Mouse (Mus musculus): ENCODE results near the gene Dnajb2. TPM values are rescaled to one million over a fixed set of nuclear protein-coding genes. Genes with fewer than 3 reads are reported as not detected.
A peak's percentile ranks its signal among the peaks of the same experiment; 100 is the strongest.
"Not testable (repeated sequence)": the region's sequence is repeated elsewhere in the genome, so short reads cannot be mapped to it uniquely, and the experiment has no call there.

Dnajb2 gene
- polyA plus RNA-seq, 2 experiments = 12.5 to 21.1 TPM

DNA sequence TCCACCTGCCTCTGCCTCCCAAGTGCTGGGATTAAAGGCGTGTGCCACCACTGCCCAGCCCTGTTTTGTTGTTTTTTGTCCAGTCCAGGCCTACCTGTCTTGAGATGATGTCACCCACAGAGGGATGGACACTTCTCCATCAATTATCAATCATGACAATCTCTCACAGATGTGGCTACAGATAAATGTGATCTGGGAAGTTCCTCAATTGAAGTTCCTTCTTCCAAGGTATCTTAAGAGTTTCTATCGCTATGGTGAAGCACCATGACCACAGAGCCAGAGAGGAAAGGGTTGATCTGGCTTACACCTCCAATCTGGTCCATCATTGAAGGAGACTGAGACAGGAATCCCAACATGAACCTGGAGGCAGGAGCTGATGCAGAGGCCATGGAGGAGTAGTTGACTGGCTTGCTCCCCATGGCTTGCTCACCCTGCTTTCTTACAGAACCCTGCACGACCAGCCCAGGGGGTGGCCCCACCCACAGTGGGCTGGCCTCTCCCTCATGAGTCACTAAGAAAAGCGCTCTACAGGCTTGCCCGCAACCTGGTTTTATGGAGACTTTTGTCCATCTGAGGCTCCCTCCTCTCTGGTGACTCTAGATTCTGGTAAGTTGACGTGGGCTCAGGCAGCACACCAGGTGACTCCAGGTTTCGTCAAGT, 5.7 kb upstream of the Dnajb2 start:
- Histone ChIP-seq H3K27ac (no peak overlapping the region), H3K9me3 (ENCODE audit: control insufficient read depth, low read length) (no peaks in the 10 kb centered on the region), H3K36me3 (replicated peaks; ENCODE audit: control insufficient read depth, insufficient read depth, low read depth) (no peaks in the 10 kb centered on the region), H3K4me2 (ENCODE audit: low read depth) (peak overlapping the region; percentile 27; the same call in 1 of the 2 replicates), H3K27me3 (ENCODE audit: control insufficient read depth, insufficient read depth, low read length) (no peaks in the 10 kb centered on the region), H3K4me1 (replicated peaks; ENCODE audit: control insufficient read depth in 2 of 2, insufficient read depth in 2 of 2, low read length in 1 of 2) (peaks cover 38 to 61% of the 10 kb centered on the region in 2 experiments), H3K4me3 (ENCODE audit: insufficient read depth in 1 of 2, low read depth in 2 of 2, low read length in 2 of 2) (no peak overlapping the region), H3K9ac (replicated peaks) (no peak overlapping the region)
- 54% methylated on average over 7 of the region's 7 CpGs for WGBS (ENCODE audit: insufficient replicate concordance)
- no peak for DNase-seq (ENCODE audit: low read depth in 3 of 3, low spot score in 3 of 3)
- TF ChIP-seq CTCF (IDR thresholded peaks at IDR 0.05; ENCODE audit: low read depth) = no peak
- peak; percentile 39; the same call in 1 of the 2 replicates for ATAC-seq (ENCODE audit: insufficient read depth)

DNA sequence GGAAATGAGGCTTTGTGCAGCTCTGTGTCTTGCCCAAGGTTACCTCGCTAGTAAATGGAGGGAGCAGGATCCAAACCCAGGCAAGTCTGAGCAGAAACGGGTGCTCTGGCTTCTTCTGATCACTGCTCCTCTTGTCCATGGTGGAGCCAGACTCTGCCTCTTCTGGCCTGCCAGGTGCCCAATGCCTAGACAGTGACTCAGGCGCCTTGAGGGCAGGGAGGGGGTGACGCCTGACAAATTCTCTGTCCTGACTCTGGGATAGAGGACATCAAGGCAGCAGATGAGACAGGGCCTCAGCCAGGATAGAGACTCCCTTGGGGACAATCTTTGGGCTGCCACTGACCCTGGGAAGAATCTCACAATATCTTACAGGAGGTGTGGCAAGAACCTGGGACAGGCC, 5.0 kb upstream of the Dnajb2 start:
- H3K9me3 ChIP-seq (ENCODE audit: control insufficient read depth, low read length) = no peaks in the 10 kb centered on the region
- peak overlapping the region; percentile 10 for H3K27ac ChIP-seq
- DNase-seq (ENCODE audit: low read depth in 3 of 3, low spot score in 3 of 3) (no peak), ATAC-seq (ENCODE audit: insufficient read depth) (no peak)
- no peaks in the 10 kb centered on the region for H3K36me3 ChIP-seq (replicated peaks; ENCODE audit: control insufficient read depth, insufficient read depth, low read depth)
- no peak overlapping the region for H3K4me3 ChIP-seq (ENCODE audit: insufficient read depth in 1 of 2, low read depth in 2 of 2, low read length in 2 of 2)
- H3K9ac ChIP-seq (replicated peaks) = no peak overlapping the region
- WGBS (ENCODE audit: insufficient replicate concordance) = 56% methylated on average over 4 of the region's 4 CpGs
- H3K27me3 ChIP-seq (ENCODE audit: control insufficient read depth, insufficient read depth, low read length) = no peaks in the 10 kb centered on the region
- TF ChIP-seq EP300 (IDR thresholded peaks at IDR 0.05; ENCODE audit: low read depth) = no peak
- no peak for TF ChIP-seq CTCF (IDR thresholded peaks at IDR 0.05; ENCODE audit: low read depth)
- H3K4me2 ChIP-seq (ENCODE audit: low read depth) = no peak overlapping the region
- peaks cover 38 to 61% of the 10 kb centered on the region in 2 experiments for H3K4me1 ChIP-seq (replicated peaks; ENCODE audit: control insufficient read depth in 2 of 2, insufficient read depth in 2 of 2, low read length in 1 of 2)

DNA sequence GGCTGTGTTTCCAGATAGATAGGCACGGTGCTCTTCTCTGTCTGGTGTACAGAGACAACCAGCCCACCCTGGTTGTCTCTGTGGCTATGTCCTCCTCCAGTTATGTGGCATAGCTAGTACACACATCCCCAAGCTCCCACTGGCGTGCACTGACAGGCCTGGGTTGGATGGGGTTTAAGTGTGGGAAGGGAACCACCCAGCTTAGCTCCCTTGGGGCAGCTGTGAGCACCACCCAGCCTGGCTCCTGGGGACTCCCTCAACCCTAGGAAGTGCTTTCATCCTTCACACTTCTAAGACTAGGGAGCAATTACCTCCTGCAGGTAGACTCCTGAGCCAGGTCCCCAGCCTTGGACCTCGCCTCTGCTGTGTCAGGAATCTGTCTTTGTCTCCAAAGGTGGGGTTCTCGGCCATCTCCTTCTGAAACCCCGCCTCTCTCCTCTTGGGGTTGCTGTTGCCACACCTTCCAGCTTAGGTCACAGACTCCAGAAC, 4.5 kb upstream of the Dnajb2 start, which contains the start of gene A630095N17Rik:
A630095N17Rik (minus strand) TSS at position 439 of the 489 bp plus-strand sequence.
- Histone ChIP-seq H3K27ac (peak within 1 kb of the TSS; percentile 10), H3K27me3 (ENCODE audit: control insufficient read depth, insufficient read depth, low read length) (no peaks in the 10 kb centered on the region), H3K36me3 (replicated peaks; ENCODE audit: control insufficient read depth, insufficient read depth, low read depth) (no peaks in the 10 kb centered on the region), H3K4me2 (ENCODE audit: low read depth) (no peak within 1 kb of the TSS), H3K4me3 (ENCODE audit: insufficient read depth in 1 of 2, low read depth in 2 of 2, low read length in 2 of 2) (no peak within 1 kb of the TSS), H3K9me3 (ENCODE audit: control insufficient read depth, low read length) (no peaks in the 10 kb centered on the region), H3K9ac (replicated peaks) (no peak within 1 kb of the TSS), H3K4me1 (replicated peaks; ENCODE audit: control insufficient read depth in 2 of 2, insufficient read depth in 2 of 2, low read length in 1 of 2) (peaks cover 38 to 59% of the 10 kb centered on the region in 2 experiments)
- WGBS (ENCODE audit: insufficient replicate concordance) = 54% methylated on average over 5 of the region's 5 CpGs
- TF ChIP-seq CTCF (IDR thresholded peaks at IDR 0.05; ENCODE audit: low read depth) = no peak
- no peak for TF ChIP-seq EP300 (IDR thresholded peaks at IDR 0.05; ENCODE audit: low read depth)
- ATAC-seq (ENCODE audit: insufficient read depth) = no peak
- no peak for DNase-seq (ENCODE audit: low read depth in 3 of 3, low spot score in 3 of 3)

DNA sequence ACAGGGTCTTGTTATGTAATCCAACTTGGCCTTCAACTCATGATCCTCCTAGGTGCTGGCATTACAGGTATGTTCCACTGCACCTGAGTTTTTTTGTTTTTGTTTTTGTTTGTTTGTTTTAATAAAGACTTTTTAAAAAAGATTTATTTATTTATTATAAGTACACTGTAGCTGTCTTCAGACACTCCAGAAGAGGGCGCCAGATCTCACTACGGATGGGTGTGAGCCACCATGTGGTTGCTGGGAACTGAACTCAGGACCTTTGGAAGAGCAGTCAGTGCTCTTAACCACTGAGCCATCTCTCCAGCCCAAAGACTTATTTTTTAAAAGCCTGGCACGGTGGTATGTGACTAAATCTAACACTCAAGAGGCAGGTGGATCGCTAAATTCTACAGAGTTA, 3.7 kb upstream of the Dnajb2 start:
- not testable (repeated sequence) for H3K4me3 ChIP-seq (ENCODE audit: insufficient read depth in 1 of 2, low read depth in 2 of 2, low read length in 2 of 2); H3K4me2 ChIP-seq (ENCODE audit: low read depth); H3K9me3 ChIP-seq (ENCODE audit: control insufficient read depth, low read length); H3K27me3 ChIP-seq (ENCODE audit: control insufficient read depth, insufficient read depth, low read length); DNase-seq (ENCODE audit: low read depth in 3 of 3, low spot score in 3 of 3); ATAC-seq (ENCODE audit: insufficient read depth); H3K36me3 ChIP-seq (replicated peaks; ENCODE audit: control insufficient read depth, insufficient read depth, low read depth); H3K27ac ChIP-seq; H3K9ac ChIP-seq (replicated peaks)
- peaks cover 42 to 61% of the 10 kb centered on the region in 2 experiments for H3K4me1 ChIP-seq (replicated peaks; ENCODE audit: control insufficient read depth in 2 of 2, insufficient read depth in 2 of 2, low read length in 1 of 2)
- 59% methylated on average over 4 of the region's 4 CpGs for WGBS (ENCODE audit: insufficient replicate concordance)
- peak; percentile 62 for TF ChIP-seq CTCF (IDR thresholded peaks at IDR 0.05; ENCODE audit: low read depth)

DNA sequence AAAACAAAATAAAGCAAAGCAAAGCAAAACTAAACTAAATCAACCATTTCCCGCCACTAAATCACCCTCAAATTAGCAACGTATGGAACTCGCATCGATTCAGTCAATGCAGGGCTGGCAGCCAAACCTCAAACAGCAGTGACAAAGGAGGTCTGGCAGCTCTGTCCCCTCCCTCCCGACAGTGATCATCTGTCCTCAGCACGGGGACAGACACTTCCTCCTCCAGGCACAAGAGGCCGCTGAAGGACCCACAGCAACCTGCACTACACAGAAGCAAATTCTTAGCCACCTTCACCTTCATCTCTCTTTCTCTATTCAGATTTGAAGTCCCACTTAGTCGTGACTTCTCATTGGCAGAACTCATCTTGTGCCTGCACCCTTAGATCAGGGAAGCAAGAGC, 1.6 kb upstream of the Dnajb2 start:
- H3K27ac ChIP-seq = peak overlapping the region; percentile 96
- H3K27me3 ChIP-seq (ENCODE audit: control insufficient read depth, insufficient read depth, low read length) = no peaks in the 10 kb centered on the region
- peak in 2 of 3 experiments; percentile 61 to 64 for DNase-seq (ENCODE audit: low read depth in 3 of 3, low spot score in 3 of 3)
- ATAC-seq (ENCODE audit: insufficient read depth) = no peak
- TF ChIP-seq EP300 (IDR thresholded peaks at IDR 0.05; ENCODE audit: low read depth) = no peak
- TF ChIP-seq CTCF (IDR thresholded peaks at IDR 0.05; ENCODE audit: low read depth) = peak; percentile 96
- H3K4me1 ChIP-seq (replicated peaks; ENCODE audit: control insufficient read depth in 2 of 2, insufficient read depth in 2 of 2, low read length in 1 of 2) = peaks cover 36 to 57% of the 10 kb centered on the region in 2 experiments
- H3K9ac ChIP-seq (replicated peaks) = peak overlapping the region; percentile 11; the same call in 1 of the 2 replicates
- H3K4me3 ChIP-seq (ENCODE audit: insufficient read depth in 1 of 2, low read depth in 2 of 2, low read length in 2 of 2) = no peak overlapping the region
- H3K36me3 ChIP-seq (replicated peaks; ENCODE audit: control insufficient read depth, insufficient read depth, low read depth) = no peaks in the 10 kb centered on the region
- under 1% methylated on average over 8 of the region's 8 CpGs for WGBS (ENCODE audit: insufficient replicate concordance)
- no peaks in the 10 kb centered on the region for H3K9me3 ChIP-seq (ENCODE audit: control insufficient read depth, low read length)
- H3K4me2 ChIP-seq (ENCODE audit: low read depth) = peak overlapping the region; percentile 83

Data from liver, embryonic 14.5 days (tissue).